Mouse (Mus musculus): ENCODE data around the gene Enthd1. TPM values are rescaled to one million over a fixed set of nuclear protein-coding genes. Genes with fewer than 3 reads are reported as not detected.

Enthd1 gene
- total and polyA plus RNA-seq, 3 experiments, result not detected

DNA sequence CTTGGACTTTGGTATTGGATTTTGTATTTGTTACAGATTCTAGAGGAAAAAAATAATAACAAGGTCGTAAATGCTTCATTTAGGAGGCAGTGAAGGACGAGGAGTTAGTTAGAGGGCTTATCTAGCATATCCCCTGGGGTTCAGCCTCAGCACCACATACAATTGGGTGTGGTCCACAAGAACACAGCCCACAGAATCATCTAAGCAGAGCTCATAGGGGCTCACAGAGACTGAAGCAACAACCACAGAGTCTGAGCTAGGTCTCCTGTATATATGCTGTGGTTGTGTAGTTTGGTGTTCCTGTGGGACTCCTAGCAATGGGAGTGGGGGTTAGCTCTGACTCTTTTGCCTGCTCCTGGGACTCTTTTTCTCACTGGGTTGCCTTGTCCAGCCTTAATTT lies 45.4 kb upstream of the Enthd1 start:
- in situ Hi-C loops (cut with MboI; ENCODE audit: low pct_ligation_motif_present, low pct_unique_long_range_greater_than_20kb, low sequenced_read_pairs) (no loop called here), dilution Hi-C loops (cut with MboI; ENCODE audit: extremely low pct_ligation_motif_present, extremely low pct_unique_long_range_greater_than_20kb, low sequenced_read_pairs) (no loop called here)
- DNase-seq (ENCODE audit: extremely low read depth), result no peak
- no peak overlapping the region for H3K4me3 ChIP-seq (replicated peaks in 1 of 3; ENCODE audit: low read depth in 2 of 3, low read length in 2 of 3, poor library complexity in 1 of 3)
- H3K4me1 ChIP-seq (ENCODE audit: control insufficient read depth in 1 of 2, insufficient read depth in 2 of 2), result peaks cover 0 to 38% of the 10 kb centered on the region in 2 experiments; a peak in 2 of 4 replicates
- no peak overlapping the region for H3K4me2 ChIP-seq (ENCODE audit: insufficient read depth, low read depth, poor library complexity, severe bottlenecking)
- no peaks in the 10 kb centered on the region for H3K36me3 ChIP-seq (replicated peaks in 1 of 2; ENCODE audit: control insufficient read depth in 1 of 2, insufficient read depth in 1 of 2, low read length in 1 of 2)
- no peaks in the 10 kb centered on the region for H3K9me3 ChIP-seq (replicated peaks; ENCODE audit: low read length)
- no peaks in the 10 kb centered on the region for H3K79me2 ChIP-seq (replicated peaks; ENCODE audit: control insufficient read depth, extremely low read depth, insufficient read depth, poor library complexity, severe bottlenecking)
- H3K27me3 ChIP-seq (replicated peaks), result no peaks in the 10 kb centered on the region
- TF ChIP-seq E2F4 (IDR thresholded peaks at IDR 0.05; ENCODE audit: insufficient replicate concordance, low read depth, low read length), result no peak
- TF ChIP-seq ZKSCAN1 (IDR thresholded peaks at IDR 0.05; ENCODE audit: borderline replicate concordance, low read depth, low read length), result no peak
- no peak for TF ChIP-seq KAT2A (IDR thresholded peaks at IDR 0.05; ENCODE audit: insufficient replicate concordance, low read length)
- TF ChIP-seq ZNF384 (IDR thresholded peaks at IDR 0.05; ENCODE audit: low read depth, low read length), result no peak
- no peak for TF ChIP-seq IRF4 (IDR thresholded peaks at IDR 0.05; ENCODE audit: low read depth, low read length)
- no peak for TF ChIP-seq GABPA (IDR thresholded peaks at IDR 0.05; ENCODE audit: insufficient replicate concordance, low read depth, low read length)
- H3K9ac ChIP-seq (ENCODE audit: insufficient read depth, low read depth), result no peak overlapping the region
- no peak overlapping the region for H3K27ac ChIP-seq (ENCODE audit: insufficient read depth, low read depth)

DNA sequence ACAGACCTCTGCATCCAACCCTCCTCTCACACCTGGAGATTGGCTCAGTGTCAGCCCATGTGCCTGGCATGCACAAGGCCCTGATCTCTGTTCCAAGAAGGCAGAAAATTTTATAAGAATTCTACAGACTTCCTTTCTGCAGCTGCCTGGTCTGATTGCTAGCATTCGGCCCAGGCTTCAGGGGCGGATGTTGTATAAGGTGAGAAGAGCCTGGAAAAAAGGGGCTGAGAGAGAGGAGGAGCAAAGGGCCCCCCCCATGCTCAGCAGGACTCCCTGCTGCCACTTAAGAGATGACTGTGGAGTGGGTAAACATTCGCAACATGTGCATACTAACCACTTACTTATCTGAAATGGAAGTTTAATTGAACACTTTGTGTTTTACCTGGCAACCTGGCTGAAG lies 43.0 kb upstream of the Enthd1 start:
- Histone ChIP-seq H3K4me2 (ENCODE audit: insufficient read depth, low read depth, poor library complexity, severe bottlenecking) (no peak overlapping the region), H3K27me3 (replicated peaks) (no peaks in the 10 kb centered on the region), H3K4me3 (replicated peaks in 1 of 3; ENCODE audit: low read depth in 2 of 3, low read length in 2 of 3, poor library complexity in 1 of 3) (no peak overlapping the region), H3K36me3 (replicated peaks in 1 of 2; ENCODE audit: control insufficient read depth in 1 of 2, insufficient read depth in 1 of 2, low read length in 1 of 2) (no peaks in the 10 kb centered on the region), H3K27ac (ENCODE audit: insufficient read depth, low read depth) (no peak overlapping the region), H3K9ac (ENCODE audit: insufficient read depth, low read depth) (no peak overlapping the region), H3K9me3 (replicated peaks; ENCODE audit: low read length) (peaks cover 3% of the 10 kb centered on the region), H3K4me1 (ENCODE audit: control insufficient read depth in 1 of 2, insufficient read depth in 2 of 2) (peaks cover 2 to 36% of the 10 kb centered on the region in 2 experiments; a peak in 3 of 4 replicates), H3K79me2 (replicated peaks; ENCODE audit: control insufficient read depth, extremely low read depth, insufficient read depth, poor library complexity, severe bottlenecking) (no peaks in the 10 kb centered on the region)
- dilution Hi-C loops (cut with MboI; ENCODE audit: extremely low pct_ligation_motif_present, extremely low pct_unique_long_range_greater_than_20kb, low sequenced_read_pairs), result no loop called here
- in situ Hi-C loops (cut with MboI; ENCODE audit: low pct_ligation_motif_present, low pct_unique_long_range_greater_than_20kb, low sequenced_read_pairs), result no loop called here
- TF ChIP-seq EP300 (IDR thresholded peaks at IDR 0.05; ENCODE audit: low read length) (no peak), RCOR1 (conservative IDR thresholded peaks at IDR 0.05; ENCODE audit: low read depth, low read length) (no peak), TBP (conservative IDR thresholded peaks at IDR 0.05; ENCODE audit: low read depth, low read length) (no peak), POLR2AphosphoS2 (IDR thresholded peaks at IDR 0.05; ENCODE audit: low read depth, low read length) (no peak)
- no peak for DNase-seq (ENCODE audit: extremely low read depth)

DNA sequence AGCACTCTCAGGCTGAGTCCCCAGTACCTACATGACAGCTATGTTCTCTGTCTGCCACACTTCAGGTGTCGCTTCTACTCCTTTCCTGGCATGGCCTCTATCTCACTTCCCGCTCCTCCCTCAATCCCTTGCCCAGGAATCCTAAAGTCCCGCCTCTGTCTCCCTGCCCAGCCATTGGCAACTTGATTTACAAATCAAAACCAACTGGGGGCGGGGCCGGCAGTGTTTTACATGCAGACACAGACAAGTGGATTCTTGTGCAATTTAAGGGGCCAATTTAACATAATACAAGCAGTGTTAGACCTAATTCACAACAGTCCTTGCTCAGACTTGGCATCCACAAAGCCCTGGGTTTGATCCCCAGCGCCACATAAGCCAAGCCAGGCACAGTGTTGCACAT lies 39.1 kb upstream of the Enthd1 start:
- no peak for DNase-seq (ENCODE audit: extremely low read depth)
- H3K9ac ChIP-seq (ENCODE audit: insufficient read depth, low read depth), result no peak overlapping the region
- H3K4me2 ChIP-seq (ENCODE audit: insufficient read depth, low read depth, poor library complexity, severe bottlenecking), result no peak overlapping the region
- H3K36me3 ChIP-seq (replicated peaks in 1 of 2; ENCODE audit: control insufficient read depth in 1 of 2, insufficient read depth in 1 of 2, low read length in 1 of 2), result no peaks in the 10 kb centered on the region
- H3K4me1 ChIP-seq (ENCODE audit: control insufficient read depth in 1 of 2, insufficient read depth in 2 of 2), result peaks cover 12 to 66% of the 10 kb centered on the region in 2 experiments; a peak in 3 of 4 replicates
- no peak overlapping the region for H3K4me3 ChIP-seq (replicated peaks in 1 of 3; ENCODE audit: low read depth in 2 of 3, low read length in 2 of 3, poor library complexity in 1 of 3)
- H3K79me2 ChIP-seq (replicated peaks; ENCODE audit: control insufficient read depth, extremely low read depth, insufficient read depth, poor library complexity, severe bottlenecking), result no peaks in the 10 kb centered on the region
- TF ChIP-seq GABPA (IDR thresholded peaks at IDR 0.05; ENCODE audit: insufficient replicate concordance, low read depth, low read length) (no peak), MAFK (IDR thresholded peaks at IDR 0.05; ENCODE audit: insufficient replicate concordance, low read length) (no peak), ETS1 (conservative IDR thresholded peaks at IDR 0.05; ENCODE audit: low read depth, low read length) (no peak), IRF4 (IDR thresholded peaks at IDR 0.05; ENCODE audit: low read depth, low read length) (no peak), BHLHE40 (IDR thresholded peaks at IDR 0.05; ENCODE audit: low read depth, low read length) (no peak), MAX (IDR thresholded peaks at IDR 0.05; ENCODE audit: low read length) (no peak), ELF1 (IDR thresholded peaks at IDR 0.05; ENCODE audit: low read depth, low read length) (no peak), JUN (IDR thresholded peaks at IDR 0.05; ENCODE audit: insufficient read depth, low read depth, low read length) (no peak), TBP (conservative IDR thresholded peaks at IDR 0.05; ENCODE audit: low read depth, low read length) (no peak), SIN3A (IDR thresholded peaks at IDR 0.05; ENCODE audit: low read length) (no peak), USF2 (conservative IDR thresholded peaks at IDR 0.05; ENCODE audit: low read depth, low read length) (no peak), JUND (conservative IDR thresholded peaks at IDR 0.05; ENCODE audit: low read depth, low read length) (no peak), CHD1 (IDR thresholded peaks at IDR 0.05; ENCODE audit: low read depth, low read length) (no peak), EP300 (IDR thresholded peaks at IDR 0.05; ENCODE audit: low read length) (no peak), NRF1 (IDR thresholded peaks at IDR 0.05; ENCODE audit: low read depth, low read length) (no peak), KAT2A (IDR thresholded peaks at IDR 0.05; ENCODE audit: insufficient replicate concordance, low read length) (no peak), ZKSCAN1 (IDR thresholded peaks at IDR 0.05; ENCODE audit: borderline replicate concordance, low read depth, low read length) (no peak), RAD21 (IDR thresholded peaks at IDR 0.05; ENCODE audit: low read depth, low read length) (no peak)
- H3K27ac ChIP-seq (ENCODE audit: insufficient read depth, low read depth), result no peak overlapping the region
- H3K27me3 ChIP-seq (replicated peaks), result no peaks in the 10 kb centered on the region
- in situ Hi-C loops (cut with MboI; ENCODE audit: low pct_ligation_motif_present, low pct_unique_long_range_greater_than_20kb, low sequenced_read_pairs) (no loop called here), dilution Hi-C loops (cut with MboI; ENCODE audit: extremely low pct_ligation_motif_present, extremely low pct_unique_long_range_greater_than_20kb, low sequenced_read_pairs) (no loop called here)
- H3K9me3 ChIP-seq (replicated peaks; ENCODE audit: low read length), result peaks cover 3% of the 10 kb centered on the region

All from CH12.LX (cell line).